In the genomic region with DNA sequence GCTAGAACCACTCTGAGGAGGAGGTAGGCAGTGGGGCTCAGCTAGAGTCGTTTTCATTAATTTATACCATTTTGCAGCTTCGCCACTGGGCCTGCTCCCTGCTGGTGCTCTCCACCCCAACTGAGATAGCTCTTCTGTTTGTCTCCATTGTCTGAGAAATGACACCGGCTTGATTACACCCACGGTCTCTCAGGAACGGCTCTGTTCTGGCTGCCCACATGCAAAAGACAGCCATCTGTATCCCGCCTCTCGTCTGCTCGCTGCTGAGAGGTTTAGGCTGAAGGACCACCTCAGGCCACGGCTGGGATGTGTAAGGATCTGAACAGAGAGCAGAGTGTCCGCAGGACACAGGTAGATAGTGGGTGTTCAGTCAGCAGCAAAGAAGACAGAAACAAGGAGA, we compare ENCODE assay signal across 27 mouse cellular contexts. TPM values are rescaled to one million over a fixed set of nuclear protein-coding genes. Genes with fewer than 3 reads are reported as not detected.
DNase-seq lines count a peak whose midpoint lies in the region; ATAC-seq and TF ChIP-seq lines count a peak whose summit lies in the region.
"Had no signal": no experiment of that assay in that cellular context is flagged by ENCODE, and none has a peak within 500 bp of the region (broad histone marks: within the 10 kb centered on the region; RNA-seq: fewer than 3 reads in every experiment).

No protein-coding gene starts in this region.

- peak overlapping the region; percentile 49 for H3K27ac ChIP-seq in hindbrain, embryonic 13.5 days
- H3K27ac ChIP-seq in hindbrain, embryonic 12.5 days, result no peak overlapping the region
- H3K27ac ChIP-seq in gastrocnemius, adult 2 months, result no peak overlapping the region
- H3K27ac ChIP-seq: heart, adult 2 months; hindbrain, embryonic 14.5 days; kidney, postnatal 0 days; limb, embryonic 13.5 days; liver, embryonic 13.5 days had no signal

- H3K4me1 ChIP-seq in hindbrain, embryonic 13.5 days (replicated peaks), result peaks cover 16% of the 10 kb centered on the region
- H3K4me1 ChIP-seq in hindbrain, embryonic 12.5 days, result peaks cover 5% of the 10 kb centered on the region; the same call in 1 of the 2 replicates
- H3K4me1 ChIP-seq: limb, embryonic 13.5 days; liver, embryonic 13.5 days had no signal

- no peak for TF ChIP-seq CTCF in gastrocnemius, adult 2 months (IDR thresholded peaks at IDR 0.05)

- H3K4me3 ChIP-seq in hindbrain, embryonic 13.5 days, result no peak overlapping the region
- H3K4me3 ChIP-seq in hindbrain, embryonic 12.5 days, result no peak overlapping the region
- no peak overlapping the region for H3K4me3 ChIP-seq in gastrocnemius, adult 2 months
- H3K4me3 ChIP-seq: heart, adult 2 months; limb, embryonic 13.5 days; liver, embryonic 13.5 days had no signal

- 36% methylated on average over 10 of the region's 10 CpGs for WGBS in hindbrain, embryonic 13.5 days
- WGBS in hindbrain, embryonic 12.5 days, result 43% methylated on average over 10 of the region's 10 CpGs

- no peak overlapping the region for H3K4me2 ChIP-seq in hindbrain, embryonic 13.5 days
- H3K4me2 ChIP-seq in hindbrain, embryonic 12.5 days (replicated peaks), result no peak overlapping the region
- H3K4me2 ChIP-seq: hindbrain, embryonic 14.5 days; limb, embryonic 13.5 days; liver, embryonic 13.5 days; midbrain, embryonic 11.5 days had no signal

- peak; percentile 45 for DNase-seq in right cerebral cortex, adult 18-20 months
- DNase-seq in right cerebral cortex, postnatal 4 days, result no peak
- DNase-seq in layer of hippocampus, postnatal 36 days, result peak; percentile 24 to 36
- DNase-seq in right cerebral cortex, postnatal 25 days, result peak; percentile 20
- no peak for DNase-seq in urinary bladder, postnatal 4 days (ENCODE audit: low spot score in 2 of 2)
- no peak for DNase-seq in gastrocnemius, adult 2 months
- DNase-seq: adrenal gland, adult 2 months; cerebellum, adult 11-12 months; cerebellum, postnatal 14 days; gastrocnemius, postnatal 25 days; heart, adult 2 months; kidney, adult 2 months; liver, embryonic 13.5 days; lung, adult 2 months; lung, postnatal 14 days; thymus, adult 18-20 months; thymus, postnatal 36 days had no signal

- no peak overlapping the region for H3K9ac ChIP-seq in hindbrain, embryonic 13.5 days
- H3K9ac ChIP-seq in hindbrain, embryonic 12.5 days, result no peak overlapping the region
- H3K9ac ChIP-seq: hindbrain, embryonic 14.5 days; limb, embryonic 13.5 days; liver, embryonic 13.5 days had no signal

- H3K27me3 ChIP-seq in hindbrain, embryonic 13.5 days, result no peaks in the 10 kb centered on the region
- H3K27me3 ChIP-seq in hindbrain, embryonic 12.5 days, result no peaks in the 10 kb centered on the region
- H3K27me3 ChIP-seq: limb, embryonic 13.5 days; liver, embryonic 13.5 days had no signal

- intact Hi-C loops in gastrocnemius, adult 2 months (cut with DNase I), result no loop called here

- H3K9me3 ChIP-seq in hindbrain, embryonic 13.5 days, result no peaks in the 10 kb centered on the region
- no peaks in the 10 kb centered on the region for H3K9me3 ChIP-seq in hindbrain, embryonic 12.5 days (replicated peaks)
- H3K9me3 ChIP-seq: limb, embryonic 13.5 days; liver, embryonic 13.5 days had no signal

- ATAC-seq in hindbrain, embryonic 13.5 days (ENCODE audit: low FRiP score), result no peak
- no peak for ATAC-seq in hindbrain, embryonic 12.5 days (ENCODE audit: low FRiP score)
- ATAC-seq: Patski had no signal

- H3K36me3 ChIP-seq in hindbrain, embryonic 13.5 days, result no peaks in the 10 kb centered on the region
- no peaks in the 10 kb centered on the region for H3K36me3 ChIP-seq in hindbrain, embryonic 12.5 days
- H3K36me3 ChIP-seq: limb, embryonic 13.5 days; liver, embryonic 13.5 days had no signal

RNA-seq across cellular contexts. Expression of gene March4, which starts 30.5 kb away (rescaled TPM):
- polyA plus RNA-seq in hindbrain, embryonic 13.5 days (2015; fragmentation: Nextera tagmentation; extraction: Ambion mirVana), result 5.6 and 6.5 TPM in 2 replicates
- 2.9 and 4.3 TPM in 2 replicates for polyA plus RNA-seq in hindbrain, embryonic 12.5 days (2016; fragmentation: Nextera tagmentation; extraction: Ambion mirVana)
- 10 to 100 TPM; 19.1 to 21.4 TPM for total RNA-seq in layer of hippocampus, postnatal 36 days (2021)
- under 1 TPM; 0.26 to 0.73 TPM for total RNA-seq in gastrocnemius, adult 2 months (2021)
- total RNA-seq: ES-E14; heart, adult 2 months; heart, postnatal 25 days had no signal
- polyA plus RNA-seq: embryonic facial prominence, embryonic 11.5 days; kidney, postnatal 0 days; limb, embryonic 13.5 days; liver, embryonic 13.5 days had no signal

Comparison
In these comparisons a context has a peak if more than half of its experiments do, and no peak if none do; other contexts are left out.
1. DNase-seq: peak in right cerebral cortex, adult 18-20 months (single experiment), layer of hippocampus, postnatal 36 days (2 of 2) and right cerebral cortex, postnatal 25 days (single experiment); none in right cerebral cortex, postnatal 4 days (single experiment), urinary bladder, postnatal 4 days (0 of 2) and gastrocnemius, adult 2 months (single experiment).
2. RNA of gene March4, which starts 30.5 kb away (total RNA-seq): 19.1 to 21.4 TPM in layer of hippocampus, postnatal 36 days; 0.26 to 0.73 TPM in gastrocnemius, adult 2 months; every median in the first group is over 10 times any median in the second.